Mouse (Mus musculus) cerebellum, adult 11-12 months (tissue): ENCODE data around the gene Sorcs3.

Experiments
- DNase-seq: peaks from one replicate; pipeline ENCODE4 v3.0.0; 2022

Gene Sorcs3

DNA sequence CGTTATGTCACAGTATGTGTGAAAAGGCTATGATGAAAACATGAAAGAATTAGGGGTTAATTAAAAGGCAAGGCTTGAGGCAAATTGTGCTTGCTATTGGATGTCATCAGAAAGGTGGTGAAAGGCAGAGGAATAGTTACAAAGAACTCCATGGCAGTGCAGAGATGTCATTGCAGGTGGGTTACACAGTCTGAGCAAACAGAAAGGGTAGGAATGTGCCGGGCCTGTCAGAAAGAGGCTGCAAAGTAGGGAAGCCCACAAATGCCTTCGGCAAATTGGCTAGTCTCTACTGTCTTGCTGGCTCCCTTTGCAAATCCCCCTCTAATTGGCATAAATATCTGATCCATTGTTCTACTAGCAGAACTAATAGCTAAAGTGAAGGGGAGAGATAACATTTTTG, 521.2 kb downstream of the Sorcs3 start:
- DNase-seq: no peak

DNA sequence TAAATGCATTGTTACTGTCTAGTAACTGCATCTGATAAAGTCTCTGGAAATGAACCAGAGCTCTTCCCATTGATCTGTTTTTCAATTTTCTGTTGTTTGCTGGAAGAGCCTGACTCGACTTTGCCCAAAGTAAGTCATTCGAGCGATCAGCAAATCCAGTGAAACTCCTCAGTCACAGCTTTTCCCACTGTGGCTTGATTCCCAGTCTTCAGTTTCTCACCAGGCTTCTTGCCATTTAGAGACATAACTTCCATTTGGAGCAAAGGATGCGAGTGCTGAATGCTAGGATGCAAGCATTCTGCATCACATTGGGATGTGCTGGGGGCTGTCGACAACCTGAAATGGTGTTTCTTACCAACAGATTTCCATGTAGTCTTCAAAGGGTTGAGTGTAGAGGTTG, 521.8 kb downstream of the Sorcs3 start:
- DNase-seq: no peak

DNA sequence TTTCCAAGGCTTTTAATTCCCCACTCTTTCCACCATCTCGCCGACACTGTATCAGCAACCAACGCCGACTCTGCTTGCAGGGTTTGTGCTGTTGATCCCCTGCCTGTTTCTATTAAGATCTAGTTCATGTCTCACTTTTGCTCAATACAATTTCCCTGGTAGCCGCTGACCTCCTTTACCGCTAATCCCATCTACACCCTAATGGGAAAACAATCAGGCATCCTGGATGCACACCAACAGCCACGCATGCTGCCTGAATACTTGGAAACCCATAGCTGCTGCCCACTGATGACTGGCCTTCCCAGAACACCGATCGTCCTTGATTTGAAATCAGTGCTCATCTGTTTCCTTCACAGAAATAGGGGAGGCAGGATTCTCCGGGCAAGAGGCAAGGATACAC, 525.9 kb downstream of the Sorcs3 start:
- peak; percentile 4 for DNase-seq

DNA sequence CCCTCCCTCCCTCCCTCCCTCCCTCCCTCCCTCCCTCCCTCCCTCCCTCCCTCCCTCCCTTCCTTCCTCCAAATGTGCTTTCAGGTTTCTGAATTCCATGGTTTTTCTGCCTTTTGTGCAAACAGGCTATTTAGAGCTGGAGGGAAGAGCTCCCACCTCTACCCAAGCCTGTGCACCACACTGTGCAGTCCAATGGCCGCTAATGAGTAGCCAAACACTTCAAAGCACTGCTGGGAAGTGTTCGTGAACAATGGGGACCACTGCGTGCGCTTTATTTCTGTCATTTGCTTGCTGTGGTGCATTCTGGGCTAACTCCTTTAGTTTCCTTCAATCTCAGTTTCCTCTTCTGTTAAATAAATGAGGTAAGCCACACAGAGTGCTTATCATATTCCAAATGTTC, 528.5 kb downstream of the Sorcs3 start:
- no peak for DNase-seq

DNA sequence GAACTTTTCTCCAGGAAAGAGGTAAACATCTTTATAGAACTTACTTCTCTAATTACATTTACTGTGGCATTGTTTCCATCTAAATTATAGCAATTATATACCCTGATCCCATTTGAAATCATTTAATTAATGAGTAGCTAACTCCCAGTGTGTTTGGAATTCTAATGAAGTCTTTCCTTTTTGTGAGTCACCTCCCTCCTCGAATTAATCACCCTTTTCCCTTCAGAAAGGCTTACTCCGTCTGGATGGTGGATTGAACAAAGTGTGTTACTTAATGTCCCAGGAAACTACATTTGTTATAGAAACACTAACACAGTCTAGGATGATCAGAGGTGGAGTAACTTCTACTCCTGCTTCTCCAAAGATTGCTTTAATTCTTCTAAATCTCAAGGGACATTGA, 531.7 kb downstream of the Sorcs3 start:
- no peak for DNase-seq

DNA sequence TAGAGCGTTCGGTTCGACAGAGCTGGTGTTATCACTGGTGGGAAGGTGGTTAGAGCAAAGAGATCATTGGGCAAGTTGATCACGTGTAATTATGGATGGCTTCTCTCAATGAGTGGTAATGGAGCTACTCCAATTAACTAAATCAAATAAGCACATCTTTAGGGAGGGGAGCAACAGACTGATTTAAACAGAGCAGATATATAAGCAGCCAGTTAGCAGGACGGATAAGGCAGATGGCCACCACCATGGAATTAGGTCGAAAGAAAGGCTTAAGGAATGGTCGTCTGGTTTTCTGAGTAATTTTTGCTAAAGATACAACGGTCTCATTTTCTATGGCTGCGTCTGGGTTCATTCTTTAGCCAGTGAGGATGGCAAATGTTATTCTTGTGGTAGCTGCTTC, 549.3 kb downstream of the Sorcs3 start:
- DNase-seq: no peak

DNA sequence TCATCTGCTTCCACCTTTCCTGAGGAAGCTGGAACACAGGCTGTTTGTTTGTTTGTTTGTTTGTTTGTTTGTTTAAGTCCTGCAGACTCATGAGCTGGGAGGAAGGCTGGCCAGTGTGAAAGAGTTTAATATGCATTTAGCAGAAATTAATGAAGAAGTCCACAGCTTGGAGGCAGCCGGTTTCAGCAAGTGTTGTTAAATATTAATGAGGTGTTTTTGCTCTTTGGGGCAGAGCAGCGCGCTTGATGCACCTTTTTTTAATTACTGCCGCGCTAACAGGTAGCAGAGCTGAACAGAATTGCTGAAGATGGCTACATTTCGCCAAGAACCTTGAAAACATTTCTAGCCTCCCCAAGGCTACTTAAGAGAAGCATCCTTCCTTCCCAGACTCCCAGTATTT, 551.0 kb downstream of the Sorcs3 start:
- DNase-seq: no peak

DNA sequence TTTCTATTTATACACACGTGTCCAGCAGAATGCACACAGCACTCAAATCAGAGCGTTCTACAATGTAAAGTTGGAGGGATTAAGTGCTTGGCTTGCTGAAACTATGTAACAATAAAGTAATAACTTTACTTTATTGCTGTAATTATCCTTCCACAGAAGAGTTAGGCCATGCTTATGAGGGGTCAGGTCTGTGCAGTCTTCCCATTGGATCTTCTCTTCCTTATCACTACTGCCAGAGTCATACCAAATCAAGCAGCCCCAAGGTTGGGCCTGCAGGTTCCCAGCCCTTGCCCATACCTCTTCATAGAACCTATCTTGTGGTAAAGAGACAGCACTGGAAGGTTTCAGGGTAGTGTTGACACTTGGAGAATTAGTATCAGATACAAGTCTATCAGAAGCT, 560.7 kb downstream of the Sorcs3 start:
- DNase-seq: no peak

DNA sequence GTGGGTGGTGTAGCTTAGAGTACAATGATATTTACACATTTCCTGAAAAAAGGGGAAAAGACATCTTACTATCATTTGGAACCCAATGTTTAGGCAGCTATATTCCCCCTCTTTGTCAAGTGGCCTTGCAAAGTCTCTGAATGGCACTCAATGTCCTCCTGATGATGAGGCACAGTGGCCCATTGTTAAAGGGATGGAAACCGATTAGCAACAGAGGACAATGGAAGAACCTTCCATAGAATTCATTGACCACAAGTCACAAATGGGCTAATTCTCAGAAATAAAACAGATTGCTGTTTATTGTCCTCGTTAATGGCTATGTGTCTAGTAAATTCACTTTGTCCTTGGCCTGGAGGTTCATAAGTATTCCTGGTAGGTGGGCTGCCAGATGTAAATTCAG, 565.7 kb downstream of the Sorcs3 start:
- DNase-seq: no peak

DNA sequence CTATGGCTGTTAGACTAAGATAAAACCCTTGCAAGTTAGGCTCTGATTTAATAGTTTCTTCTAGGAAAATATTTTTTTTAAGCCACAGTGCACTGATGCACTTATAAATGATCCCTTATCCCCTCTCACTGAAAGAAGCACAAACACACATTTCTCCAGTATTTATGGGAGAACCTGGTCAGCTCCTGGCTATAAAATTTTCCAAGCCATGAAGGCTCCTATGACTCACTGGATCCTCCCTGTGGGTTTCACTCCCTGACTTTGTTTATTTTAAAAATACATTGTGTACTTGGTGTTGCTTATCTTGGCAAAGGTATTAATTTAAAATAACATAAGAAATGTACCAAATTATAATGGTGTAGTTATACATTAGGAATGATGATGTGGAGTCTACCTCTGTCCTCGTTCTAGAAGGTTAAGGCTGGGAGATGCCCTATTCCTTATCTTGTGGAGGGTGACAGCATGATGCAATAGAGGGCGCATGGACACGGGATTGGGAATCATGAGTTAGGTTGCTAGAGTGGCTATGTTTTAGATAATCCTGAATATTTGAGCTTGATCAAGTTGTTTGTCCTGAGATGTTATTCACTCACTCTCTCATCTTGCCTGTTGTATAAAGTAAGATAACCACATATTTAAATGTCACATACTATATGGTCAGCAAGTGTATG, 573.4 kb downstream of the Sorcs3 start:
- DNase-seq: no peak

DNA sequence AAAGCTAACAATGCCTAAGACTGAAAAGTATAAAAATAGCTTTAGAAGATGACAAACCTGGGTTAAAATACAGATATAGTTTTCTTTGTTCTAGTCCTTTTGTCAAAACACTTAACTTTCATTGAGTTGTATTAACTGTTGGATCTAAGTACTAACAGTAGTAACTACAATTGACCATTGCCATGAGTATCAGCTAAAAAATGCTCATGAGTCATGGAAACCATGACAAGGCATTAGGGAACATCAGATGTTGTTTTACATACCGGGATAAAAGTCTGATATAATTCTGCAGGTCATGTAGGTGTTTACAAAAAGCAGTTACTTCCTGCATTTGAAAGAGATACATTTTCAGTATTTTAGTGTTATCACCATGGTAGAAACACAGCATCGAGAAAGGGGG, 575.0 kb downstream of the Sorcs3 start:
- DNase-seq: no peak

DNA sequence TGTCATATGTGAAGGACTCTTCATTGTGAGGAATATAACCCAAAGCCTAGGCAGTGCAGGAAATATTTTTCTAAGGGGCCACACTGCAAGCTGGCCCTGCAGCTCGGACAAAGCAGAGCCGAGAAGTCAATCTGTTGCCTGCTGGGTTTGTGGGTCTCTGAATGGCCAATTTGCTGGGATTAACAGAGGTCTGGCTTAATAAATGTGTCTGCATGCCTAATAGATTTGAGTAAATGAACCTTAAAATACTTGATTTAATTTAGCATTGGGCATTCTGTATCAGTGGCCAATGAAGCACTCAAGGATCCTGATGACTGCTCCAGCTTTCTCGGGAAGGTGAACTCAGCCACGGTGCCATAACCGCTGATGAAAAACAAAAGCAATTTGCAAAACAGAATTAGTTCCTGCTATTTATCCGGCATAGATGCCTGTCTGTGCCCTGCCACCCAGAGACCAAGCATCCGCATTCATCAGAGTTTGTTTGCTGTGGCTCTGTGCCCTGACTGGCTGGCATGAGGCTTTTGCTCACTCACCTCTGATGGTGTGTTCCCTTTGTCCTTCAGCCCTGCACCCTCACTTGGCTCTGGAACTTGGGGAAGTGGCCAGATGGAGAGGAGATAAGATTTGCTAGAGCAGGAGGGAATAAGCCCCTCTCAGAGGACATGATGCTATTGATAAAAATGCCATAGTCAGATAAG, 576.3 kb downstream of the Sorcs3 start:
- DNase-seq: no peak

DNA sequence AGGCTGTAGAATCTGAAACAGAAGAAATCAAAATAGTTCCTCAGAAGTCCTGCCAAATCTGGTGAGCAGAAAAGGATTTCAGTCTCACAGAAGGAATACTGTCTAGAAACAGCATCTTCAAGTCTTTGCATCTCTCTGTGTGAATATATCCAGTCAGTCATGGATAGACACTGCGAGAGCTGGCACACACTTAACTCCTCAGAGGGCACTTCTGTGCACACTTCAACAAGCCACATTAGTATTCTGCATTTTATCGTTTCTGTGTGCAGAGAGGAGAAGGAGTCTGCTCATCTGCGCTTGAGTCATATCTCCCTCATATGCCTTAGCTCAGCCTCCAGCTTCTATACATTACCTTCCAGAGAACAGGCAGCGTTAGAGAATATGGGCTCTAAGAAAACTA, 581.4 kb downstream of the Sorcs3 start:
- DNase-seq: no peak

DNA sequence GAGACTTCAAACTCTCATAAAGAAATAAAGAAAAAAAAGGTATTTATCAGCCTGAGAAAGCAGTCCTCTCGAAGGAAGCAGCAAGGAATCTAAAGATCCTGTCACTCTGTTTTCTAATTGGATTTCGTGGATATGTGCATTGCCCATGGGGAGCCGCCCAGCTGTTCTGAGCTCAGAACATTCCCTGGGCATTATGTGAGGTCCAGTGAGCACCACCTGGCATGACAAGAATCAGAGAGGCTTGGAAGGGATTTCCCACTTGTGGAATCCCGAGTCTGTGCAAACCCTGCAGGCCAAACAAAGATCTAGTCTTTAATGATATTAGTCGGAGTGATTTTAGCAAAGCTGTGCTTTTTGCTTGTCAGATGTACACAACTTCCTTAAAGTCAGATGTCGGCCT, 598.7 kb downstream of the Sorcs3 start:
- DNase-seq: no peak

DNA sequence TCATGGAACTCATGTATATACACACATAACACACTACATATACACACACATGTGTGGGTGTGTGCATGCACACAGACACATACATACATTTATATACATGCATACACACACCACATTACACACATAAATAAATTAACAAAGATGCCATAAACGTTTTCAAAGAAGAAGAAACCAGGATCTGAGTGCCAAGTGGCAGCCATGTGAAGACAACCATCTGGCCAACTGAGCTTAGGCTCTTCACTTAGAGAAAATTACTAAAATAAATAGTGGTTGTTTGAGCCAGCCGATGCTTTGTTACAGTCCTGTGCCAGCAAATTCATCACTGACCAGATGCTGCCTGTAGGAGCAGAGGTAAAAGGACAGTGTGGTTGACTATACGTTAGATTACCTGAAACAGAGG, 605.7 kb downstream of the Sorcs3 start:
- DNase-seq: no peak

DNA sequence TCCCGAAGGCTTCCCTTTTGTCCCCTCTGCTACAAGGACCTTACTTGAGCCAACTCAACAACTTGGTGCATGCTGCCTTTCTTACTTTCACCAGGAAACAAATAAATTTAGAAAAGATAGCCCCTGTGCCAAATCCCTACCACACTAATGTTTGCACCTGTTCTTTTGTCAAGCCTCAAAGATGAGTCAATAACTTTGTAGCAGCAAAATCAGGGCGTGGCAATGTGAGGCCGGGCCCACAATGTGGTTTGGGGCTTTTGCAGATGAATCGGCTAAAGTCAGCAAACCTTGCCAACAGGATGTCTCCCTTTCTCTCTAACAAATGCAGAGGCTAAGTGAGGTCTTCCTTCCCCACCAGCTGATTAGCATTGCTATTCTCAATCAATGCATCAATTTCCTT, 608.0 kb downstream of the Sorcs3 start:
- no peak for DNase-seq

DNA sequence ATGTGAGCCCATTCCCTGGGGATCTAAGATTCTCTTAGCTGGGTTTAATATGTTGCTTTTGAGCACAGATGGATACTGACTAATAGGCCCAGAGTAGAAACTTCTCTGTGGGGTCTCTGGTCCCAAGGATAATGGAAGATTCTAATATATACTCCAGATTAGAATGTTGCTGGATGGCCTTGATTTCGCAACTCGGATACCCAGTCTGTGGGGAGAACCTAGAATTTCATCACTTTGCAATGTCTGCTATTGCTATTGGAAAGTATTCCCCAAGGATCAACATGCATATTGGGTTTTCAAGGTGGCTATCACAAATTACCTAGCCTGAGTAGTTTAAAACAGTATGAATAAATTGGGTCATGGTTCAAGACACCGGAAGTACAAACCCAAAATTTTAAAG, 609.2 kb downstream of the Sorcs3 start:
- DNase-seq: no peak

DNA sequence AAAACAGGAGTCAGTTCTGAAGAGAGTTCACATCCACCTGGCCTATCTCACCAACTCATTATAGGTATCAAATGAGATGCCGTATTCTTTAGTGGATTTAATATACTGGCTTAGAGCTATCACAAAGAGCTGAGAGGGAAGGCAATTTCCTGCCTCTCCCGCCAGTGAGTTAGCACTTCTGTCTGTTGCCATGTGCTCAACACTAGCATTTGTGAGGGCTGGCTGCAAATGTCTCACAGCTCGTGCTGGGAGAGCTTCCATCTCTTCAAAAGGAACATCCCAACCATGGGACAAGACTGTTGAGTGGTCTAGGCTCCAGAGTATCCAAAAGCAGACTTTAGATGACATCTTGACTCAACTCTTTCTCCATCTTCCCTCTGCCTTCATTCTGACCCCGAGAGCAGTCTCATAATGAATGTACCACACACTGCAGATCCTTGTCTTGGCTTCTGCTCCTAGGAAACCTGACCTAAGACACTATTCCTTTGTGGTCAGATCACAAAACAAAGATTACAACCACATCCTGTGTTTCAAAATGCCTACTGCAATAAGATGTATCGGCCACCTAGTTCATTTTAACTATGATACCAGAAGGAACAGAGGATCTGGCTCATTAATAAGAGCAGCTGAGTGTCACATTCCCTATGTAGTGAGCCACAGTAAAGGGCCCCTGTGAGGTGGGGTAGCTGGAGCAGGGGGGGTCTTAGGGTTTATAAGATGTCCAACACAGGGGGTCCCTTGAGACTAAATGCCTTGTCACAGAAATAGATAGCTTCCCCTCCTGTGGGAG, 614.9 kb downstream of the Sorcs3 start:
- no peak for DNase-seq

DNA sequence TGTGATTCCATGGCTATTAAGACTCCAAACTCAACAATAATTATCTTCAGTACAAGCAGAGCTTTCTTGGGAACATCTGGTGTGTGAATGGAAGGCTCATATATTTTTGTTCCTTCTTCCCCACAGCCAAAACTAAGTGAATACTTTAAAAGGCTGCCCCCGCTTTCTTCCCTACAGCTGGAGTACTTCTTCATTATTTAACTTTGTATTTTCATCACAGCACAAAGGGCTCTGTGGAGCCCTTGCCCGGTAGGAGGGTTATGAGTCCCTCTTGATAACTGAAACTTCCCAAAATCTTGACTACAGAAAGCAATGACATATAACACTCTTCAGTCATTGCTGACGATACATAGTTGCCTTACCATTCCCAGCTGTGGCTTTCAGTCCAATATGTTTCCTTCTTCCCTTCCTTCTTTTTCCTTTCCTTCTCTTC, 615.5 kb downstream of the Sorcs3 start:
- DNase-seq: no peak

DNA sequence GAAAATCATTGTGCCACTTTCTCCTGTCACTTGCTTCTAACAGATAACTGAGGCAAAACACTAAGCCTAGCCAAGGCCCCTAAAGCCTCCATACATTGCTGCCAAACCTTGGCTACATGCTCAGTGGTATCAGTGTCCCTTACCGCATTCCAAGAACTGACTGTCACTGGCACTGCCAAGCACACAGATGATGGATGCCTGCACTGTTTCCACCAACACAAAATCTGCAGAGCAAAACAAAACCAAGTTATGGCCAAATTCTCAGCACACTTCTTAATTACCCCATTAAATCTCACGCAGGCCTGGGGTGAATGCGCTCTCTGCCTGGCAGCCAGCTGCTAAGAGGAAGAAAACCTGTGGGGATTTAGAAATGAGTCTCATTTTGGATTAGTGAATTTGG, 628.5 kb downstream of the Sorcs3 start:
- no peak for DNase-seq

DNA sequence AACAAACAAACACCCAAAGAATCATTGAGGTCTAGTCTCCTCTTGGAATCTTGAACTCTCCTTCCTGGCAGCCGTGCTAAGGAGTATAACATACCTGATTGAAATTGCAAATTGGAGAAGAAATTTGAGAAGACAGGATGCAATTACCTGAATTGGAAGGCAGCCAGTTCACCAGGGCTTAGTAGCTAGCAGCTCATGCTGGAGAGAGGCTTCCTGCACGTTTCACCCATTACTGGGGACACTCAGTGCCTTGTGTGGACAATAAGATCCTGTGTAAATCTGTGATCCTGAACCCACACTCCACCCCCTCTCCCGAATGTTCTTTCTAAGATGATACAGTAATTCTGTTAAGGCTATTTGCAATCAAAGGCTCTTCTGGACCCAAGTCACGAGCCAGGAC, 633.6 kb downstream of the Sorcs3 start:
- DNase-seq: no peak

DNA sequence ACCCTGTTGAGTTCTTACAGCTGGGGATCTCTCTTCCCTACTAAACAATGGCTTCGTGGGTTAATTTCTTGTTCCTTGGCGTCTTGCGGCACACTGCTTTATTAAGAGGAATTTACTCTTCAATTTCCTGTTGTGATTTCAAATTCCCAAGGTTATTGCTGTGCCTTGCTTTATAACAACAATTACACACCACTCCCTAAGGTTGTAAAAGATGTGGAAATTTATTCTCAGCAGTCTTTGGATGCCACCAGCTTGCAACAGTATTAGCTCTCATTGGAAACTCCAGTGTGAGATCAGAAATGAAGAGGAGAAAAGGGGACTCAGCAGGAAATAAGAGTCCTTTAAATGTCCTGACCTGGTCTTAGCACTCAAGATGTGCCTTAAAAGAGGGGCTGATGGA, 641.9 kb downstream of the Sorcs3 start:
- no peak for DNase-seq

DNA sequence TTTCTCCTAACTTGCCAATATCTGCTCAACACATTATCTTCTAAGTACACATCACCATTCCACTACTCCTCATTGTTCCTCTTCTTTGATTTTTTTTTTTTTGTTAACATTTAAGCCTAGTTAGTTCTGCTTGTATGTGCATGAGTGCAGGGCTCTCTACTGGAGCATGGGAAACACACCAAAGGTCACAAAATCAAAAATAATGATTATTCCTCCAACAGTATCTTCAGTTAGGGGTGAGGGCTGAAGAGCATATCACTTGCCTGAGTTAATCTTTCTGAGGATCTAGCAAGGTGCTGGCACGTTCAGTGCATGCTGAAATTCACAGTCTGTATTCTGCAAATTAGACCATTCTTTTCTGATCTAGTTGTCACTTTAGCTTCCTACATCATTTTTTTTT, 644.6 kb downstream of the Sorcs3 start:
- no peak for DNase-seq
